Mouse (Mus musculus): Measurements from ENCODE around the gene Txnrd3. TPM values are rescaled to one million over a fixed set of nuclear protein-coding genes. Genes with fewer than 3 reads are reported as not detected.

The Txnrd3 gene
- polyA plus RNA-seq, 1 experiment from 2014 or later, result 8.0 TPM

DNA sequence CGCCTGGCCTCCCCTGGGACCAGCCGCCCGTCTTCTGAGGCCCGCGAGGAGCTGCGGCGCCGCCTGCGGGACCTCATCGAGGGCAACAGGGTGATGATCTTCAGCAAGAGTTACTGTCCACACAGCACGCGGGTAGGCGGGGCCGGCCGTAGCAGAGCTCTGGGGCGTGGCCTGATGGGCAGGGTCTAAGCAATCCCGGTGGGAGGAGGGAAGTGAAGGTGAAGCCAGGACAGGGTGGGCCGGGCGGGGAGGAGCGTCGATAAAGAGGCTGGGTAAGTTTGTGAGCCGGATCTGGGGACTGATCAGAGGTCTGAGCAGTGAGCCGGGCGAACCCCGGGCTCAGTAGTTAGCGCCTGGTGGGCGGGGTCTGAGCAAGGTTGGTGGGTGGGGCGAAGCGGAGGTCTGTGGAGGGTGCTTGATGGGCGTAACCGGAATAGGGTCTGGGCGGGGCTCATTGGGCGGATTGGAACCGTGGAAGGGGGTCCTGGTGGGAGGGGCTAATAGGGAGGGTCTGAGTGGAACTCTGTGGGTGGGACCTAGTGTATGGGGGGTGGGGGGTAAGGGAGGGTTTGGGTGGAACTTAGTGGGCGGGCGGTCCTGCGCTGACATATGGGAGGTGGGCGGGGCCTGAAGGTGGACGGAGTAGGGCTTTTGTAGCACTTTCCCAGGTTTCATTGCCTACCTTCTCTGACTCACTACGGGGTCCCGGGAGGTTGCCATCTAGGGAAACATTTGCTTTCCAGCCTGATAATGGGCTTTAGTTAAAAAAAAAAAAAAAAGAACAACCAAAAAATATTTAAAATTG lies 685 bp downstream of the Txnrd3 start:
- under 1% methylated on average over 41 of the region's 41 CpGs for WGBS
- H3K27me3 ChIP-seq (ENCODE audit: control insufficient read depth, insufficient read depth, low read length), result no peaks in the 10 kb centered on the region
- no peaks in the 10 kb centered on the region for H3K9me3 ChIP-seq (replicated peaks; ENCODE audit: control insufficient read depth, low read length)
- H3K9ac ChIP-seq (ENCODE audit: low read length), result peak overlapping the region; percentile 78
- peak overlapping the region; percentile 90 for H3K4me2 ChIP-seq (ENCODE audit: low read depth, low read length)
- peak overlapping the region; percentile 75 for H3K4me3 ChIP-seq (replicated peaks; ENCODE audit: low read length)
- H3K36me3 ChIP-seq (ENCODE audit: control insufficient read depth, insufficient read depth, low read length), result no peaks in the 10 kb centered on the region
- 0 out of 2 replicates have a peak, but pooled peaks cover 7% of the 10 kb centered on the region for H3K4me1 ChIP-seq (ENCODE audit: control insufficient read depth, insufficient read depth, low read length)
- peak overlapping the region; percentile 95 for H3K27ac ChIP-seq (ENCODE audit: low read length)
- peak; percentile 95 for ATAC-seq (ENCODE audit: insufficient read depth, low FRiP score)

- no peak overlapping the region for H3K4me2 ChIP-seq (ENCODE audit: low read depth, low read length)
- no peak overlapping the region for H3K9ac ChIP-seq (ENCODE audit: low read length)
- ATAC-seq (ENCODE audit: insufficient read depth, low FRiP score), result no peak
- H3K36me3 ChIP-seq (ENCODE audit: control insufficient read depth, insufficient read depth, low read length), result no peaks in the 10 kb centered on the region
- no peak overlapping the region for H3K4me3 ChIP-seq (replicated peaks; ENCODE audit: low read length)
- H3K4me1 ChIP-seq (ENCODE audit: control insufficient read depth, insufficient read depth, low read length), result no peaks in the 10 kb centered on the region
- 84% methylated on average over 8 of the region's 8 CpGs for WGBS
- no peaks in the 10 kb centered on the region for H3K27me3 ChIP-seq (ENCODE audit: control insufficient read depth, insufficient read depth, low read length)
- H3K9me3 ChIP-seq (replicated peaks; ENCODE audit: control insufficient read depth, low read length), result no peaks in the 10 kb centered on the region
- no peak overlapping the region for H3K27ac ChIP-seq (ENCODE audit: low read length)
Observed at GRCm38 (mm10) chr6:89649897-89650296, 6.1 kb downstream of the Txnrd3 start.

- H3K27me3 ChIP-seq (ENCODE audit: control insufficient read depth, insufficient read depth, low read length), result no peaks in the 10 kb centered on the region
- H3K9ac ChIP-seq (ENCODE audit: low read length), result no peak overlapping the region
- no peak overlapping the region for H3K27ac ChIP-seq (ENCODE audit: low read length)
- H3K36me3 ChIP-seq (ENCODE audit: control insufficient read depth, insufficient read depth, low read length), result no peaks in the 10 kb centered on the region
- no peaks in the 10 kb centered on the region for H3K9me3 ChIP-seq (replicated peaks; ENCODE audit: control insufficient read depth, low read length)
- no peaks in the 10 kb centered on the region for H3K4me1 ChIP-seq (ENCODE audit: control insufficient read depth, insufficient read depth, low read length)
- no peak overlapping the region for H3K4me3 ChIP-seq (replicated peaks; ENCODE audit: low read length)
- no peak for ATAC-seq (ENCODE audit: insufficient read depth, low FRiP score)
- H3K4me2 ChIP-seq (ENCODE audit: low read depth, low read length), result no peak overlapping the region
Observed at GRCm38 (mm10) chr6:89651770-89652169, 8.0 kb downstream of the Txnrd3 start.

DNA sequence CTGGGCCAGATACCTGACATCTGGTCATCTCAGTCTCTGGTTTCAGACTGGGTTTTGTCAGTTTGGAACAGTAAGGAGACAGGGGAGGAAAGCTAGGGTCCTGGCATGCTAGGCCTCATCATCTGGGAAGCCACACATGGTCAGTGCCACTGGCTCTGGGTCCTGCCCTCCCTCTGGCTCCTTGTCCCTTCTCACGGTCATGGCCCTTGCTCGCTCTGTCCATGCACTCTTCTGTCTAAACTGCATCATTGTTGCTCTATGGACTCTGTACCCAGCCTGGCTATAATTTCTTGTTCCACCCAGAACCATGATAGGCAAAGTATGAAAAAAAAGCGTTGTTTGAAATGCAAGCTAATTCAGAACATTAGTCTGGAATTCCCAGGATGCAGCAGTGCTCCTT lies 11.2 kb downstream of the Txnrd3 start:
- Histone ChIP-seq H3K36me3 (ENCODE audit: control insufficient read depth, insufficient read depth, low read length) (no peaks in the 10 kb centered on the region), H3K4me1 (ENCODE audit: control insufficient read depth, insufficient read depth, low read length) (no peaks in the 10 kb centered on the region), H3K27ac (ENCODE audit: low read length) (no peak overlapping the region), H3K27me3 (ENCODE audit: control insufficient read depth, insufficient read depth, low read length) (no peaks in the 10 kb centered on the region), H3K9me3 (replicated peaks; ENCODE audit: control insufficient read depth, low read length) (no peaks in the 10 kb centered on the region), H3K4me3 (replicated peaks; ENCODE audit: low read length) (no peak overlapping the region), H3K4me2 (ENCODE audit: low read depth, low read length) (no peak overlapping the region), H3K9ac (ENCODE audit: low read length) (no peak overlapping the region)
- WGBS, result 95% methylated on average over 3 of the region's 3 CpGs
- no peak for ATAC-seq (ENCODE audit: insufficient read depth, low FRiP score)

DNA sequence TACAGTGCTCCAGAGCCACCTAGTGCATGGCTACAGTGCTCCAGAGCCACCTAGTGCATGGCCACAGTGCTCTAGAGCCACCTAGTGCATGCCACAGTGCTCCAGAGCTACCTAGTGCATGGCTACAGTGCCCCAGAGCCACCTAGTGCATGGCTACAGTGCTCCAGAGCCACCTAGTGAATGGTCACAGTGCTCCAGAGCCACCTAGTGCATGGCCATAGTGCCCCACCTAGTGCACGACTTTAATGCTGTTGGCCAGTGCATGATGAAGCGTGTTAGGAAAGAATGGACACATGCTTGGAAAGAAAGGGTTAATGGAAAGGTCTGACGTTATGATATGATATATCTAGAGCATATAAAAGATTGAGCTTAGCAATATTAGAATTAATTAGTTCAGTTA lies 14.6 kb downstream of the Txnrd3 start:
- Histone ChIP-seq H3K27me3 (ENCODE audit: control insufficient read depth, insufficient read depth, low read length) (no peaks in the 10 kb centered on the region), H3K4me3 (replicated peaks; ENCODE audit: low read length) (no peak overlapping the region), H3K4me1 (ENCODE audit: control insufficient read depth, insufficient read depth, low read length) (no peaks in the 10 kb centered on the region), H3K9me3 (replicated peaks; ENCODE audit: control insufficient read depth, low read length) (no peaks in the 10 kb centered on the region), H3K36me3 (ENCODE audit: control insufficient read depth, insufficient read depth, low read length) (no peaks in the 10 kb centered on the region), H3K4me2 (ENCODE audit: low read depth, low read length) (no peak overlapping the region), H3K27ac (ENCODE audit: low read length) (no peak overlapping the region), H3K9ac (ENCODE audit: low read length) (no peak overlapping the region)
- WGBS, result 73% methylated on average over 3 of the region's 3 CpGs
- ATAC-seq (ENCODE audit: insufficient read depth, low FRiP score), result no peak

DNA sequence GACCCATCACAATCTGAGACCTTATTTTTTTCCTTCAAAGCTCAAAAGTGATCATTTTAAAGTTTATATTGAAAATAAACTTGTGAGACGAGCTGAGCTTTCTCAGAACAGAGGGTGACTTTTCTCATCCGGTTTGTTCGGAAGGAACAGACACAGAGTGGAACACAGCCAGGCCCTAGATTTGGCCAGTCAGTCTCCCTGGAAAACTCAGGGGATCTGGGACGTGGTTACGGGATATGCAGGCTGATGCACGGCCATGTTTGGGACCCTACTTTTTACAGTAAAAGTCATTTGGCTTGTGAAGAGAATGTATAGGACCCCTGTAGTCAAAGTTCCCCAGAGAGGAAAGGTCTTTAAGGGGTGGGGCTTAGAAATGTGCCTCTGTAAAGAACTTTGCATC lies 15.1 kb downstream of the Txnrd3 start:
- Histone ChIP-seq H3K4me2 (ENCODE audit: low read depth, low read length) (no peak overlapping the region), H3K36me3 (ENCODE audit: control insufficient read depth, insufficient read depth, low read length) (no peaks in the 10 kb centered on the region), H3K4me3 (replicated peaks; ENCODE audit: low read length) (no peak overlapping the region), H3K4me1 (ENCODE audit: control insufficient read depth, insufficient read depth, low read length) (no peaks in the 10 kb centered on the region), H3K27me3 (ENCODE audit: control insufficient read depth, insufficient read depth, low read length) (no peaks in the 10 kb centered on the region), H3K9me3 (replicated peaks; ENCODE audit: control insufficient read depth, low read length) (no peaks in the 10 kb centered on the region), H3K9ac (ENCODE audit: low read length) (no peak overlapping the region), H3K27ac (ENCODE audit: low read length) (no peak overlapping the region)
- WGBS, result 75% methylated on average over 6 of the region's 6 CpGs
- no peak for ATAC-seq (ENCODE audit: insufficient read depth, low FRiP score)

DNA sequence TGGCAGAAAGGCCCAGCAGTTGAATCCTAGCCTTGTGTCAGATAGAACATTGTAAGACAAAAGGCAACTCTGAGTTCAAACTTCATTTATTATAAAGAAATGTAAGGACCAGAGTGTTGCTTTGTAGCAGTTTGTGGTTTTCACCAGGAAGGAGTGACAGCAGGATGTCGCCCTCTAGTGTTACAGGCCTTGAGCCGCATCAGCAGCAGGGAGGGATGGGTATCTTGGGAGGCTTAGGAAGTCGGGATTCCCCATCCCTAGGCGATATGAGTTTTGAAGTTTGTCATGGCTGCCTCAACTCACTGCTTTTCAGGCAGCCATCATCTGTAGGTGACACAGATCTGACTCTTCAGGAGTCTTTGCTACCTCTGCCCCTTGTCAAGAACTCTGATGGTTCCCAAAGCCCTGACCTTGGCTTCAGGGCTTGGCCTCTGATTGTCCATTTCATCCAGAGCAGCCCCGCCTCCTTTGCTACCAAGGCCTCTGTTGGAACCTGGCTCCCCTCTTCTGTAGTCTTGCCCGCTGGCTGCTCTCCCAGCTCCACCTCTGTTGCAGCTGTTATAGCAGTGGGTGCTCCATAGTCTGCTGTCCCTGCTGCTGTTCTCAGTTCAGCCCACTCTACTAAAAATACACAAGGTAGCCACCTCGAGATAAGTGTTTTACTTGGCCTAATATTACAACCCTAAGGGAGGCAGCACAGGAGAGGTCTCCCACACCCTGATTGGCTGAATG lies 16.1 kb downstream of the Txnrd3 start:
- Histone ChIP-seq H3K27me3 (ENCODE audit: control insufficient read depth, insufficient read depth, low read length) (no peaks in the 10 kb centered on the region), H3K36me3 (ENCODE audit: control insufficient read depth, insufficient read depth, low read length) (no peaks in the 10 kb centered on the region), H3K4me3 (replicated peaks; ENCODE audit: low read length) (no peak overlapping the region), H3K9me3 (replicated peaks; ENCODE audit: control insufficient read depth, low read length) (no peaks in the 10 kb centered on the region), H3K27ac (ENCODE audit: low read length) (no peak overlapping the region), H3K4me1 (ENCODE audit: control insufficient read depth, insufficient read depth, low read length) (no peaks in the 10 kb centered on the region), H3K4me2 (ENCODE audit: low read depth, low read length) (no peak overlapping the region), H3K9ac (ENCODE audit: low read length) (no peak overlapping the region)
- WGBS, result 35% methylated on average over 7 of the region's 7 CpGs
- no peak for ATAC-seq (ENCODE audit: insufficient read depth, low FRiP score)

DNA sequence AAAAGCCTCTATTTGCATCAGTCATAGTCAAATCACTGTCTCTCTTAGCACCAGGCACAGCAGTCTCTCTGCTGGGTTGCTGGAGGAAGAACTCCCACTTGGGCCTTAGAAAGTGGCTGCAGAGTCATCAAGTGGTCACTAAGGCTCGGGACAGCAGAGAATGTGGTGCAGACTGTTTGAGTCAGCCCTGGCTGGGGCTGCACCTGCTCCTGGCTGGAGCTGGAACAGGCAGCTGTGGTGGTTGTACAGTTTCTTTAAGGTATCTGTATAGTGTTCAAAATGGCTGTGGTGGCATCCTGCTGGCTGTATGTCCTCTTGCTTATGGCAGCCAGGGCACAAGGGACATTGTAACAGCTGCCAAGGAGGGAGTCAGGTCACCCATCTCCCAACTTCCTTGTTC lies 16.7 kb downstream of the Txnrd3 start:
- no peaks in the 10 kb centered on the region for H3K36me3 ChIP-seq (ENCODE audit: control insufficient read depth, insufficient read depth, low read length)
- H3K27me3 ChIP-seq (ENCODE audit: control insufficient read depth, insufficient read depth, low read length), result no peaks in the 10 kb centered on the region
- H3K4me3 ChIP-seq (replicated peaks; ENCODE audit: low read length), result no peak overlapping the region
- H3K4me2 ChIP-seq (ENCODE audit: low read depth, low read length), result no peak overlapping the region
- no peaks in the 10 kb centered on the region for H3K9me3 ChIP-seq (replicated peaks; ENCODE audit: control insufficient read depth, low read length)
- 77% methylated on average over 1 of the region's 1 CpGs for WGBS
- H3K9ac ChIP-seq (ENCODE audit: low read length), result no peak overlapping the region
- no peaks in the 10 kb centered on the region for H3K4me1 ChIP-seq (ENCODE audit: control insufficient read depth, insufficient read depth, low read length)
- H3K27ac ChIP-seq (ENCODE audit: low read length), result no peak overlapping the region
- no peak for ATAC-seq (ENCODE audit: insufficient read depth, low FRiP score)

- no peak overlapping the region for H3K9ac ChIP-seq (ENCODE audit: low read length)
- no peaks in the 10 kb centered on the region for H3K9me3 ChIP-seq (replicated peaks; ENCODE audit: control insufficient read depth, low read length)
- no peaks in the 10 kb centered on the region for H3K36me3 ChIP-seq (ENCODE audit: control insufficient read depth, insufficient read depth, low read length)
- no peak overlapping the region for H3K27ac ChIP-seq (ENCODE audit: low read length)
- 92% methylated on average over 3 of the region's 3 CpGs for WGBS
- H3K27me3 ChIP-seq (ENCODE audit: control insufficient read depth, insufficient read depth, low read length), result no peaks in the 10 kb centered on the region
- H3K4me3 ChIP-seq (replicated peaks; ENCODE audit: low read length), result no peak overlapping the region
- H3K4me1 ChIP-seq (ENCODE audit: control insufficient read depth, insufficient read depth, low read length), result no peaks in the 10 kb centered on the region
- no peak for ATAC-seq (ENCODE audit: insufficient read depth, low FRiP score)
- no peak overlapping the region for H3K4me2 ChIP-seq (ENCODE audit: low read depth, low read length)
Observed at GRCm38 (mm10) chr6:89662521-89662920, 18.7 kb downstream of the Txnrd3 start.

All from stomach, embryonic 16.5 days (tissue).